Mouse (Mus musculus) hindbrain, embryonic 12.5 days (tissue): ENCODE results near the gene Mycbpap. TPM values are rescaled to one million over a fixed set of nuclear protein-coding genes. Genes with fewer than 3 reads are reported as not detected.

Experiments used
- ATAC-seq: fragments of 200-750 bp; cut with Nextera tagmentation; 2 replicates; pipeline ENCODE4 v1.8.0; 2017; ENCODE audit warnings: moderate TSS enrichment; ENCODE audit not compliant: low FRiP score
- H3K27ac ChIP-seq: fragments of 300-500 bp; sonication (generic); 2 replicates; pipeline ENCODE4 v1.5.1; 2016; ENCODE audit warnings: mild to moderate bottlenecking
- H3K27me3 ChIP-seq: fragments of 300-500 bp; sonication (generic); 2 replicates; pipeline ENCODE4 v1.6.1; 2016; ENCODE audit warnings: mild to moderate bottlenecking
- H3K36me3 ChIP-seq: fragments of 300-500 bp; sonication (generic); 2 replicates; pipeline ENCODE4 v1.6.1; 2016; ENCODE audit warnings: mild to moderate bottlenecking
- H3K4me1 ChIP-seq: fragments of 300-500 bp; sonication (generic); 2 replicates; pipeline ENCODE4 v1.6.1; 2016
- H3K4me2 ChIP-seq: fragments of 300-500 bp; sonication (generic); replicated peaks from 2 replicates; pipeline ENCODE4 v1.6.1; 2016; ENCODE audit warnings: mild to moderate bottlenecking
- H3K4me3 ChIP-seq: fragments of 300-500 bp; sonication (generic); 2 replicates; pipeline ENCODE4 v1.5.1; 2016; ENCODE audit warnings: mild to moderate bottlenecking
- H3K9ac ChIP-seq: fragments of 300-500 bp; sonication (generic); 2 replicates; pipeline ENCODE4 v1.6.1; 2016; ENCODE audit warnings: mild to moderate bottlenecking, moderate library complexity
- H3K9me3 ChIP-seq: fragments of 300-500 bp; sonication (generic); replicated peaks from 2 replicates; pipeline ENCODE4 v1.6.1; 2016; ENCODE audit warnings: mild to moderate bottlenecking
- WGBS: fragments of 180-500 bp; shearing (Covaris S2); methylation state at CpG from one replicate; pipeline ENCODE4 v1.1.7; 2016; 5-methylcytosine and 5-hydroxymethylcytosine counted together
- polyA plus RNA-seq: library from polyadenylated mRNA; unstranded; fragments of >200 nt; fragmentation: Nextera tagmentation; extraction: Ambion mirVana; gene quantifications from 2 replicates; pipeline ENCODE4 v1.2.1, GENCODE M21; 2016

Mycbpap gene
- 4.2 and 5.2 TPM in 2 replicates for polyA plus RNA-seq

GRCm38 (mm10) chr11:94521219-94521843 lies at the start of gene Mycbpap:
Gene Mycbpap, minus strand, starts transcription at chr11:94521742.
- Histone ChIP-seq H3K4me3 (peak within 1 kb of the TSS; percentile 55), H3K27ac (peak within 1 kb of the TSS; percentile 36; the same call in 1 of the 2 replicates), H3K4me2 (peak within 1 kb of the TSS; percentile 78), H3K4me1 (peaks cover 15% of the 10 kb centered on the region), H3K27me3 (0 out of 2 replicates have a peak, but pooled peaks cover 2% of the 10 kb centered on the region), H3K9me3 (no peaks in the 10 kb centered on the region), H3K9ac (peak within 1 kb of the TSS; percentile 70), H3K36me3 (no peaks in the 10 kb centered on the region)
- under 1% methylated on average over 42 of the region's 42 CpGs for WGBS
- ATAC-seq: peak; percentile 84

- ATAC-seq: peak; percentile 8; the same call in 1 of the 2 replicates
- Histone ChIP-seq H3K36me3 (no peaks in the 10 kb centered on the region), H3K27me3 (peaks cover 14% of the 10 kb centered on the region), H3K9me3 (no peaks in the 10 kb centered on the region), H3K4me2 (no peak overlapping the region), H3K4me1 (0 out of 2 replicates have a peak, but pooled peaks cover 8% of the 10 kb centered on the region), H3K9ac (no peak overlapping the region), H3K4me3 (no peak overlapping the region), H3K27ac (no peak overlapping the region)
- WGBS: 47% methylated on average over 9 of the region's 9 CpGs
Observed at GRCm38 (mm10) chr11:94570612-94571011, 49.1 kb upstream of the Mycbpap start.

GRCm38 (mm10) chr11:94567326-94567725 lies 45.8 kb upstream of the Mycbpap start:
- H3K9me3 ChIP-seq: no peaks in the 10 kb centered on the region
- H3K27ac ChIP-seq: no peak overlapping the region
- peaks cover 27% of the 10 kb centered on the region for H3K4me1 ChIP-seq
- WGBS: 92% methylated on average over 7 of the region's 7 CpGs
- H3K27me3 ChIP-seq: peaks cover 34% of the 10 kb centered on the region
- no peak overlapping the region for H3K4me3 ChIP-seq
- no peaks in the 10 kb centered on the region for H3K36me3 ChIP-seq
- H3K9ac ChIP-seq: no peak overlapping the region
- no peak overlapping the region for H3K4me2 ChIP-seq
- no peak for ATAC-seq

GRCm38 (mm10) chr11:94566534-94566933 lies 45.0 kb upstream of the Mycbpap start:
- H3K27ac ChIP-seq: no peak overlapping the region
- no peak overlapping the region for H3K4me2 ChIP-seq
- no peak overlapping the region for H3K9ac ChIP-seq
- 72% methylated on average over 6 of the region's 6 CpGs for WGBS
- H3K4me1 ChIP-seq: peaks cover 27% of the 10 kb centered on the region
- H3K27me3 ChIP-seq: peaks cover 34% of the 10 kb centered on the region
- H3K36me3 ChIP-seq: no peaks in the 10 kb centered on the region
- H3K9me3 ChIP-seq: no peaks in the 10 kb centered on the region
- no peak for ATAC-seq
- no peak overlapping the region for H3K4me3 ChIP-seq

- WGBS: 11% methylated on average over 16 of the region's 16 CpGs
- H3K9me3 ChIP-seq: no peaks in the 10 kb centered on the region
- no peak for ATAC-seq
- H3K4me2 ChIP-seq: peak overlapping the region; percentile 51
- peak overlapping the region; percentile 26 for H3K4me3 ChIP-seq
- no peaks in the 10 kb centered on the region for H3K36me3 ChIP-seq
- no peak overlapping the region for H3K27ac ChIP-seq
- no peak overlapping the region for H3K9ac ChIP-seq
- H3K4me1 ChIP-seq: peaks cover 21% of the 10 kb centered on the region
- H3K27me3 ChIP-seq: peaks cover 34% of the 10 kb centered on the region
Observed at GRCm38 (mm10) chr11:94565151-94565479, 43.6 kb upstream of the Mycbpap start.

GRCm38 (mm10) chr11:94564437-94565150 lies 43.1 kb upstream of the Mycbpap start, which contains the start of gene Chad:
Gene Chad, plus strand, starts transcription at chr11:94565047.
- H3K27ac ChIP-seq: no peak within 1 kb of the TSS
- peaks cover 19% of the 10 kb centered on the region for H3K4me1 ChIP-seq
- peak within 1 kb of the TSS; percentile 43 for H3K9ac ChIP-seq
- WGBS: 4% methylated on average over 35 of the region's 35 CpGs
- H3K9me3 ChIP-seq: no peaks in the 10 kb centered on the region
- H3K36me3 ChIP-seq: no peaks in the 10 kb centered on the region
- no peak for ATAC-seq
- peak within 1 kb of the TSS; percentile 51 for H3K4me2 ChIP-seq
- H3K27me3 ChIP-seq: peaks cover 34% of the 10 kb centered on the region
- H3K4me3 ChIP-seq: peak within 1 kb of the TSS; percentile 26

GRCm38 (mm10) chr11:94563821-94564220 lies 42.3 kb upstream of the Mycbpap start:
- Histone ChIP-seq H3K9ac (no peak overlapping the region), H3K4me1 (peaks cover 19% of the 10 kb centered on the region), H3K27ac (no peak overlapping the region), H3K4me2 (peak overlapping the region; percentile 51; the same call in 1 of the 2 replicates), H3K27me3 (peaks cover 34% of the 10 kb centered on the region), H3K36me3 (no peaks in the 10 kb centered on the region), H3K9me3 (no peaks in the 10 kb centered on the region), H3K4me3 (0 out of 2 replicates have a peak overlapping the region, but pooled peaks have one; percentile 26)
- WGBS: 59% methylated on average over 5 of the region's 5 CpGs
- no peak for ATAC-seq

GRCm38 (mm10) chr11:94563383-94563782 lies 41.8 kb upstream of the Mycbpap start:
- H3K27ac ChIP-seq: no peak overlapping the region
- no peaks in the 10 kb centered on the region for H3K36me3 ChIP-seq
- H3K27me3 ChIP-seq: peaks cover 34% of the 10 kb centered on the region
- no peak for ATAC-seq
- peaks cover 19% of the 10 kb centered on the region for H3K4me1 ChIP-seq
- H3K9me3 ChIP-seq: no peaks in the 10 kb centered on the region
- no peak overlapping the region for H3K4me3 ChIP-seq
- H3K9ac ChIP-seq: no peak overlapping the region
- WGBS: 92% methylated on average over 5 of the region's 5 CpGs
- no peak overlapping the region for H3K4me2 ChIP-seq

GRCm38 (mm10) chr11:94558226-94558625 lies 36.7 kb upstream of the Mycbpap start:
- 73% methylated on average over 3 of the region's 3 CpGs for WGBS
- H3K9ac ChIP-seq: no peak overlapping the region
- ATAC-seq: no peak
- no peaks in the 10 kb centered on the region for H3K27me3 ChIP-seq
- no peak overlapping the region for H3K27ac ChIP-seq
- no peaks in the 10 kb centered on the region for H3K9me3 ChIP-seq
- H3K4me3 ChIP-seq: no peak overlapping the region
- H3K36me3 ChIP-seq: no peaks in the 10 kb centered on the region
- H3K4me2 ChIP-seq: no peak overlapping the region
- H3K4me1 ChIP-seq: no peaks in the 10 kb centered on the region

GRCm38 (mm10) chr11:94550442-94550744 lies 28.9 kb upstream of the Mycbpap start:
- Histone ChIP-seq H3K9ac (no peak overlapping the region), H3K4me3 (no peak overlapping the region), H3K4me2 (no peak overlapping the region), H3K9me3 (no peaks in the 10 kb centered on the region), H3K4me1 (peaks cover 14% of the 10 kb centered on the region), H3K36me3 (no peaks in the 10 kb centered on the region), H3K27ac (no peak overlapping the region), H3K27me3 (no peaks in the 10 kb centered on the region)
- no peak for ATAC-seq
- WGBS: 87% methylated on average over 5 of the region's 5 CpGs

GRCm38 (mm10) chr11:94549691-94550441 lies 28.3 kb upstream of the Mycbpap start:
- ATAC-seq: no peak
- H3K4me1 ChIP-seq: peaks cover 14% of the 10 kb centered on the region
- no peaks in the 10 kb centered on the region for H3K9me3 ChIP-seq
- no peak overlapping the region for H3K4me2 ChIP-seq
- no peak overlapping the region for H3K4me3 ChIP-seq
- WGBS: 76% methylated on average over 10 of the region's 10 CpGs
- H3K9ac ChIP-seq: no peak overlapping the region
- no peaks in the 10 kb centered on the region for H3K36me3 ChIP-seq
- no peaks in the 10 kb centered on the region for H3K27me3 ChIP-seq
- no peak overlapping the region for H3K27ac ChIP-seq
